In genomic region chr9:45634978-45635377, GRCm38 (mm10) we compare ENCODE assay signal across 21 mouse cellular contexts.
DNase-seq lines count a peak whose midpoint lies in the region; ATAC-seq and TF ChIP-seq lines count a peak whose summit lies in the region.
"Had no signal": no experiment of that assay in that cellular context is flagged by ENCODE, and none has a peak within 500 bp of the region (broad histone marks: within the 10 kb centered on the region; RNA-seq: fewer than 3 reads in every experiment).

No protein-coding gene starts in this region.

- H3K9me3 ChIP-seq in embryonic facial prominence, embryonic 14.5 days (ENCODE audit: control insufficient read depth, low read length) = no peaks in the 10 kb centered on the region
- H3K9me3 ChIP-seq in embryonic facial prominence, embryonic 10.5 days = no peaks in the 10 kb centered on the region
- H3K9me3 ChIP-seq in midbrain, postnatal 0 days (ENCODE audit: low read length) = no peaks in the 10 kb centered on the region
- H3K9me3 ChIP-seq in midbrain, embryonic 15.5 days = no peaks in the 10 kb centered on the region
- H3K9me3 ChIP-seq: liver, embryonic 13.5 days had no signal

- no peak for TF ChIP-seq CTCF in layer of hippocampus, adult 2 months (conservative IDR thresholded peaks at IDR 0.05)
- TF ChIP-seq CTCF in midbrain, postnatal 0 days (IDR thresholded peaks at IDR 0.05) = no peak

- H3K27ac ChIP-seq in embryonic facial prominence, embryonic 14.5 days (replicated peaks; ENCODE audit: low read depth, low read length) = no peak overlapping the region
- H3K27ac ChIP-seq in embryonic facial prominence, embryonic 10.5 days (replicated peaks) = no peak overlapping the region
- H3K27ac ChIP-seq in layer of hippocampus, adult 2 months = peak overlapping the region; percentile 86
- H3K27ac ChIP-seq in midbrain, postnatal 0 days (ENCODE audit: low read depth, low read length) = no peak overlapping the region
- no peak overlapping the region; the same call in 1 of the 2 replicates for H3K27ac ChIP-seq in midbrain, embryonic 15.5 days
- H3K27ac ChIP-seq: kidney, postnatal 0 days; liver, embryonic 13.5 days had no signal

- no peaks in the 10 kb centered on the region for H3K36me3 ChIP-seq in embryonic facial prominence, embryonic 14.5 days (ENCODE audit: control insufficient read depth, insufficient read depth, low read length)
- H3K36me3 ChIP-seq in embryonic facial prominence, embryonic 10.5 days (replicated peaks) = no peaks in the 10 kb centered on the region
- no peaks in the 10 kb centered on the region for H3K36me3 ChIP-seq in midbrain, postnatal 0 days (ENCODE audit: insufficient read depth, low read length)
- no peaks in the 10 kb centered on the region for H3K36me3 ChIP-seq in midbrain, embryonic 15.5 days (replicated peaks)
- H3K36me3 ChIP-seq: liver, embryonic 13.5 days had no signal

- ATAC-seq in embryonic facial prominence, embryonic 14.5 days (ENCODE audit: low read depth) = peak; percentile 54; the same call in 1 of the 2 replicates
- ATAC-seq in midbrain, postnatal 0 days (ENCODE audit: low FRiP score) = no peak
- ATAC-seq in midbrain, embryonic 15.5 days (replicated peaks) = no peak
- ATAC-seq: activated CD4-positive, CD25-positive, alpha-beta regulatory T cell, adult 4 months; CD4-positive, CD25-positive, alpha-beta regulatory T cell, adult 4 months; hindbrain, embryonic 16.5 days had no signal

- peaks cover 11% of the 10 kb centered on the region for H3K4me1 ChIP-seq in embryonic facial prominence, embryonic 14.5 days (ENCODE audit: control insufficient read depth, insufficient read depth, low read length)
- peaks cover 12% of the 10 kb centered on the region for H3K4me1 ChIP-seq in embryonic facial prominence, embryonic 10.5 days
- 0 out of 2 replicates have a peak, but pooled peaks cover 3% of the 10 kb centered on the region for H3K4me1 ChIP-seq in midbrain, postnatal 0 days (ENCODE audit: insufficient read depth, low read length)
- H3K4me1 ChIP-seq in midbrain, embryonic 15.5 days = peaks cover 11% of the 10 kb centered on the region
- H3K4me1 ChIP-seq: liver, embryonic 13.5 days had no signal

- H3K4me3 ChIP-seq in embryonic facial prominence, embryonic 14.5 days (ENCODE audit: low read depth, low read length) = no peak overlapping the region
- no peak overlapping the region for H3K4me3 ChIP-seq in embryonic facial prominence, embryonic 10.5 days
- H3K4me3 ChIP-seq in layer of hippocampus, adult 2 months = no peak overlapping the region
- H3K4me3 ChIP-seq in midbrain, postnatal 0 days (ENCODE audit: low read depth, low read length) = no peak overlapping the region
- no peak overlapping the region for H3K4me3 ChIP-seq in midbrain, embryonic 15.5 days
- H3K4me3 ChIP-seq: liver, embryonic 13.5 days had no signal

- no peak overlapping the region for H3K4me2 ChIP-seq in embryonic facial prominence, embryonic 14.5 days (ENCODE audit: low read depth, low read length)
- no peak overlapping the region for H3K4me2 ChIP-seq in midbrain, postnatal 0 days (ENCODE audit: low read depth, low read length, poor library complexity, severe bottlenecking)
- H3K4me2 ChIP-seq in midbrain, embryonic 15.5 days = no peak overlapping the region
- H3K4me2 ChIP-seq: heart, embryonic 11.5 days; liver, embryonic 13.5 days; lung, embryonic 14.5 days had no signal

- H3K9ac ChIP-seq in embryonic facial prominence, embryonic 14.5 days (ENCODE audit: low read depth, low read length) = no peak overlapping the region
- H3K9ac ChIP-seq in midbrain, postnatal 0 days (replicated peaks; ENCODE audit: low read length, poor library complexity, severe bottlenecking) = no peak overlapping the region
- H3K9ac ChIP-seq in midbrain, embryonic 15.5 days = no peak overlapping the region
- H3K9ac ChIP-seq: liver, embryonic 13.5 days; lung, embryonic 14.5 days had no signal

- DNase-seq in embryonic facial prominence, embryonic 14.5 days (ENCODE audit: low spot score) = peak; percentile 78
- DNase-seq in embryonic facial prominence, embryonic 10.5 days (ENCODE audit: low spot score) = no peak
- DNase-seq in layer of hippocampus, adult 2 months (ENCODE audit: low spot score in 2 of 2) = no peak
- DNase-seq in layer of hippocampus, postnatal 10 days (ENCODE audit: low spot score in 2 of 2) = no peak
- DNase-seq in midbrain, postnatal 0 days (ENCODE audit: low spot score) = peak; percentile 47
- DNase-seq in right cerebral cortex, postnatal 36 days (ENCODE audit: low spot score in 2 of 2) = no peak
- DNase-seq: adrenal gland, postnatal 10 days; cerebellum, adult 11-12 months; cerebellum, postnatal 25 days; embryo, embryonic 11 days; kidney, adult 11 months; liver, embryonic 13.5 days; lung, embryonic 14.5 days; lung, postnatal 36 days; thymus, postnatal 14 days had no signal

- WGBS in embryonic facial prominence, embryonic 14.5 days = 64% methylated on average over 4 of the region's 4 CpGs
- 87% methylated on average over 4 of the region's 4 CpGs for WGBS in embryonic facial prominence, embryonic 10.5 days
- 71% methylated on average over 4 of the region's 4 CpGs for WGBS in midbrain, postnatal 0 days
- 52% methylated on average over 4 of the region's 4 CpGs for WGBS in midbrain, embryonic 15.5 days

- no peaks in the 10 kb centered on the region for H3K27me3 ChIP-seq in embryonic facial prominence, embryonic 14.5 days (replicated peaks; ENCODE audit: control insufficient read depth, insufficient read depth, low read length)
- no peaks in the 10 kb centered on the region for H3K27me3 ChIP-seq in embryonic facial prominence, embryonic 10.5 days (replicated peaks; ENCODE audit: low read depth, poor library complexity, severe bottlenecking)
- no peaks in the 10 kb centered on the region for H3K27me3 ChIP-seq in midbrain, postnatal 0 days (ENCODE audit: insufficient read depth, low read length)
- H3K27me3 ChIP-seq in midbrain, embryonic 15.5 days (replicated peaks) = no peaks in the 10 kb centered on the region
- H3K27me3 ChIP-seq: liver, embryonic 13.5 days had no signal

Comparison
In these comparisons a context has a peak if more than half of its experiments do, and no peak if none do; other contexts are left out.
1. DNase-seq: peak in embryonic facial prominence, embryonic 14.5 days (single experiment) and midbrain, postnatal 0 days (single experiment); none in embryonic facial prominence, embryonic 10.5 days (single experiment), layer of hippocampus, adult 2 months (0 of 2), layer of hippocampus, postnatal 10 days (0 of 2) and right cerebral cortex, postnatal 36 days (0 of 2).